Mouse (Mus musculus): ENCODE data around the gene Rhbdd1.
A peak's percentile ranks its signal among the peaks of the same experiment; 100 is the strongest.

The Rhbdd1 gene

GRCm38 (mm10) chr1:82291930-82292712, 24.1 kb upstream of the Rhbdd1 start:
- DNase-seq, result no peak

- DNase-seq, result peak; percentile 69
Observed at GRCm38 (mm10) chr1:82292771-82293170, 23.5 kb upstream of the Rhbdd1 start.

GRCm38 (mm10) chr1:82294102-82294501, 22.1 kb upstream of the Rhbdd1 start:
- peak; percentile 35 for DNase-seq

- no peak for DNase-seq
Observed at GRCm38 (mm10) chr1:82298586-82298985, 17.7 kb upstream of the Rhbdd1 start.

- DNase-seq, result no peak
Observed at GRCm38 (mm10) chr1:82304483-82304882, 11.8 kb upstream of the Rhbdd1 start.

GRCm38 (mm10) chr1:82316746-82317126, 484 bp downstream of the Rhbdd1 start:
- DNase-seq, result no peak

GRCm38 (mm10) chr1:82320456-82320855, 4.2 kb downstream of the Rhbdd1 start:
- DNase-seq, result no peak

- no peak for DNase-seq
Observed at GRCm38 (mm10) chr1:82320864-82321263, 4.6 kb downstream of the Rhbdd1 start.

- DNase-seq, result no peak
Observed at GRCm38 (mm10) chr1:82321441-82321840, 5.2 kb downstream of the Rhbdd1 start.

GRCm38 (mm10) chr1:82324131-82324785, 8.0 kb downstream of the Rhbdd1 start:
- DNase-seq, result no peak

- DNase-seq, result no peak
Observed at GRCm38 (mm10) chr1:82326120-82326519, 9.9 kb downstream of the Rhbdd1 start.

- no peak for DNase-seq
Observed at GRCm38 (mm10) chr1:82328033-82328775, 12.0 kb downstream of the Rhbdd1 start.

- DNase-seq, result no peak
Observed at GRCm38 (mm10) chr1:82329237-82329953, 13.1 kb downstream of the Rhbdd1 start.

- no peak for DNase-seq
Observed at GRCm38 (mm10) chr1:82329954-82330247, 13.6 kb downstream of the Rhbdd1 start.

GRCm38 (mm10) chr1:82334506-82334905, 18.3 kb downstream of the Rhbdd1 start:
- no peak for DNase-seq

GRCm38 (mm10) chr1:82353089-82353488, 36.8 kb downstream of the Rhbdd1 start:
- no peak for DNase-seq

- no peak for DNase-seq
Observed at GRCm38 (mm10) chr1:82353755-82354154, 37.5 kb downstream of the Rhbdd1 start.

- DNase-seq, result no peak
Observed at GRCm38 (mm10) chr1:82358871-82359647, 42.8 kb downstream of the Rhbdd1 start.

- no peak for DNase-seq
Observed at GRCm38 (mm10) chr1:82359648-82360026, 43.4 kb downstream of the Rhbdd1 start.

- DNase-seq, result no peak
Observed at GRCm38 (mm10) chr1:82361240-82361639, 45.0 kb downstream of the Rhbdd1 start.

GRCm38 (mm10) chr1:82362165-82362564, 45.9 kb downstream of the Rhbdd1 start:
- no peak for DNase-seq

- no peak for DNase-seq
Observed at GRCm38 (mm10) chr1:82364047-82364446, 47.8 kb downstream of the Rhbdd1 start.

GRCm38 (mm10) chr1:82364468-82364867, 48.2 kb downstream of the Rhbdd1 start:
- DNase-seq, result no peak

Measured in cerebellum, adult 11 months (tissue).